9 mouse cellular contexts compared by ENCODE assay signal in the genomic region with DNA sequence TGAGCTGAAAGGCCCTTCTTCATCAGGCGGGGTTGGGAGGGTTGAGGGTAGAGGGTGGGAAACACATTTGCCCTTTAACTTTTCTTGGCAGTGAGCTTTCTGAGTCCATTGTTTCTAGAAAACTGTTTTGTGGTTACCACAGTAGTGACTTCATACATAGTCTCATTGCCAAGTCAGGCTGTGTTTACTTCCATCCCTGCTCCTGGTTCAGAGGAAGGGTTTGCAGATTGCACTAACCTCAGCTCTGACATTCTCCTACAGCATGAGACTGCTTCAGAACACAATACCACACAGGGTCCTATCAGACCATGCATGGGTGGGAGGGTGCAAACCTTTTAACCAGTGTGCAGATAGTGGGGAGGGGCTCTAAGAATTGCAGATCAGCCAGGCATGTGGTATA.
DNase-seq lines count a peak whose midpoint lies in the region; ATAC-seq and TF ChIP-seq lines count a peak whose summit lies in the region.
"Had no signal": no experiment of that assay in that cellular context is flagged by ENCODE, and none has a peak within 500 bp of the region (broad histone marks: within the 10 kb centered on the region; RNA-seq: fewer than 3 reads in every experiment).

No protein-coding gene starts in this region.

- H3K4me3 ChIP-seq in heart, postnatal 0 days (ENCODE audit: low read depth, low read length), result no peak overlapping the region

- H3K27me3 ChIP-seq in heart, postnatal 0 days (ENCODE audit: control insufficient read depth, insufficient read depth, low read length), result no peaks in the 10 kb centered on the region

- peak; percentile 74 for ATAC-seq in heart, postnatal 0 days (ENCODE audit: insufficient read depth, low read depth)
- no peak for ATAC-seq in megakaryocyte-erythroid progenitor cell, adult 5-6 weeks (replicated peaks; ENCODE audit: low FRiP score, low TSS enrichment, poor library complexity, severe bottlenecking)

- no peaks in the 10 kb centered on the region for H3K36me3 ChIP-seq in heart, postnatal 0 days (replicated peaks; ENCODE audit: control insufficient read depth, insufficient read depth, low read length)

- TF ChIP-seq CTCF in heart, postnatal 0 days (IDR thresholded peaks at IDR 0.05; ENCODE audit: low read depth), result no peak

- H3K27ac ChIP-seq in heart, postnatal 0 days (ENCODE audit: low read depth), result peak overlapping the region; percentile 66

- H3K9ac ChIP-seq in heart, postnatal 0 days (replicated peaks; ENCODE audit: low read depth, low read length), result no peak overlapping the region

- H3K4me1 ChIP-seq in heart, postnatal 0 days (ENCODE audit: control insufficient read depth, insufficient read depth), result peaks cover 40% of the 10 kb centered on the region

- WGBS in heart, postnatal 0 days, result 43% methylated on average over 1 of the region's 1 CpGs

- DNase-seq in adrenal gland, adult 2 months, result peak; percentile 37
- DNase-seq in adrenal gland, adult 8-10 months, result no peak
- DNase-seq in layer of hippocampus, adult 9-11 months, result peak; percentile 12
- no peak for DNase-seq in layer of hippocampus, adult 11-12 months (ENCODE audit: low spot score)
- peak; percentile 78 for DNase-seq in heart, postnatal 0 days (ENCODE audit: low spot score)
- DNase-seq in lung, postnatal 14 days, result peak; percentile 46
- DNase-seq in thymus, adult 18-20 months, result no peak

- H3K9me3 ChIP-seq in heart, postnatal 0 days (replicated peaks; ENCODE audit: control insufficient read depth, low read length), result peaks cover 6% of the 10 kb centered on the region; the same call in 1 of the 2 replicates

- TF ChIP-seq EP300 in heart, postnatal 0 days (IDR thresholded peaks at IDR 0.05; ENCODE audit: low read depth), result no peak

- no peak overlapping the region for H3K4me2 ChIP-seq in heart, postnatal 0 days (ENCODE audit: low read depth, low read length)
- H3K4me2 ChIP-seq: midbrain, embryonic 11.5 days had no signal

Comparison
In these comparisons a context has a peak if more than half of its experiments do, and no peak if none do; other contexts are left out.
1. DNase-seq: peak in adrenal gland, adult 2 months (single experiment), layer of hippocampus, adult 9-11 months (single experiment), heart, postnatal 0 days (single experiment) and lung, postnatal 14 days (single experiment); none in adrenal gland, adult 8-10 months (single experiment), layer of hippocampus, adult 11-12 months (single experiment) and thymus, adult 18-20 months (0 of 2).